Mouse (Mus musculus): Measurements from ENCODE around the gene Ano2. TPM values are rescaled to one million over a fixed set of nuclear protein-coding genes. Genes with fewer than 3 reads are reported as not detected.

The Ano2 gene
- polyA plus RNA-seq, 1 experiment from 2014 or later: 0.35 TPM

- H3K4me1 ChIP-seq (ENCODE audit: control insufficient read depth, insufficient read depth, low read length): no peaks in the 10 kb centered on the region
- no peak overlapping the region for H3K4me3 ChIP-seq (ENCODE audit: low read depth, low read length)
- H3K9me3 ChIP-seq (ENCODE audit: control insufficient read depth, low read length): no peaks in the 10 kb centered on the region
- no peaks in the 10 kb centered on the region for H3K27me3 ChIP-seq (ENCODE audit: control insufficient read depth, insufficient read depth, low read length)
- DNase-seq (ENCODE audit: low spot score) (no peak), ATAC-seq (ENCODE audit: insufficient number of reproducible peaks, low FRiP score, low TSS enrichment, low read depth) (no peak)
- H3K9ac ChIP-seq (ENCODE audit: low read length): no peak overlapping the region
- no peaks in the 10 kb centered on the region for H3K36me3 ChIP-seq (ENCODE audit: control insufficient read depth, insufficient read depth, low read length)
- no peak overlapping the region for H3K4me2 ChIP-seq (ENCODE audit: low read depth, severe bottlenecking)
- H3K27ac ChIP-seq (replicated peaks; ENCODE audit: low read depth, low read length): no peak overlapping the region
- 88% methylated on average over 5 of the region's 5 CpGs for WGBS
These were observed 362.9 kb downstream of the Ano2 start for GRCm38 (mm10) chr6:126053136-126053535.

- ATAC-seq (ENCODE audit: insufficient number of reproducible peaks, low FRiP score, low TSS enrichment, low read depth): no peak
- no peak overlapping the region for H3K4me2 ChIP-seq (ENCODE audit: low read depth, severe bottlenecking)
These were observed 367.5 kb downstream of the Ano2 start for GRCm38 (mm10) chr6:126057706-126058105.

GRCm38 (mm10) chr6:126080531-126080930 lies 390.3 kb downstream of the Ano2 start:
- WGBS: 88% methylated on average over 3 of the region's 3 CpGs
- no peak overlapping the region for H3K9ac ChIP-seq (ENCODE audit: low read length)
- ATAC-seq (ENCODE audit: insufficient number of reproducible peaks, low FRiP score, low TSS enrichment, low read depth) (no peak), DNase-seq (ENCODE audit: low spot score) (no peak)
- no peak overlapping the region for H3K4me2 ChIP-seq (ENCODE audit: low read depth, severe bottlenecking)
- no peaks in the 10 kb centered on the region for H3K36me3 ChIP-seq (ENCODE audit: control insufficient read depth, insufficient read depth, low read length)
- H3K27me3 ChIP-seq (ENCODE audit: control insufficient read depth, insufficient read depth, low read length): no peaks in the 10 kb centered on the region
- no peaks in the 10 kb centered on the region for H3K9me3 ChIP-seq (ENCODE audit: control insufficient read depth, low read length)
- no peak overlapping the region for H3K4me3 ChIP-seq (ENCODE audit: low read depth, low read length)
- H3K4me1 ChIP-seq (ENCODE audit: control insufficient read depth, insufficient read depth, low read length): no peaks in the 10 kb centered on the region; the same call in 1 of the 2 replicates
- no peak overlapping the region for H3K27ac ChIP-seq (replicated peaks; ENCODE audit: low read depth, low read length)

More at GRCm38 (mm10) chr6:126057706-126058105, 367.5 kb downstream of the Ano2 start:
- no peak overlapping the region for H3K4me3 ChIP-seq (ENCODE audit: low read depth, low read length)
- H3K27ac ChIP-seq (replicated peaks; ENCODE audit: low read depth, low read length): no peak overlapping the region
- H3K4me1 ChIP-seq (ENCODE audit: control insufficient read depth, insufficient read depth, low read length): no peaks in the 10 kb centered on the region
- H3K27me3 ChIP-seq (ENCODE audit: control insufficient read depth, insufficient read depth, low read length): no peaks in the 10 kb centered on the region
- H3K9me3 ChIP-seq (ENCODE audit: control insufficient read depth, low read length): no peaks in the 10 kb centered on the region
- no peaks in the 10 kb centered on the region for H3K36me3 ChIP-seq (ENCODE audit: control insufficient read depth, insufficient read depth, low read length)
- DNase-seq (ENCODE audit: low spot score): no peak
- no peak overlapping the region for H3K9ac ChIP-seq (ENCODE audit: low read length)
- 84% methylated on average over 3 of the region's 3 CpGs for WGBS

- no peaks in the 10 kb centered on the region for H3K36me3 ChIP-seq (ENCODE audit: control insufficient read depth, insufficient read depth, low read length)
- H3K4me3 ChIP-seq (ENCODE audit: low read depth, low read length): no peak overlapping the region
- peaks cover 9% of the 10 kb centered on the region; the same call in 1 of the 2 replicates for H3K4me1 ChIP-seq (ENCODE audit: control insufficient read depth, insufficient read depth, low read length)
- H3K4me2 ChIP-seq (ENCODE audit: low read depth, severe bottlenecking): no peak overlapping the region
- DNase-seq (ENCODE audit: low spot score) (peak; percentile 59), ATAC-seq (ENCODE audit: insufficient number of reproducible peaks, low FRiP score, low TSS enrichment, low read depth) (peak; percentile 86)
- H3K9me3 ChIP-seq (ENCODE audit: control insufficient read depth, low read length): no peaks in the 10 kb centered on the region
- WGBS: 48% methylated on average over 3 of the region's 3 CpGs
- no peaks in the 10 kb centered on the region for H3K27me3 ChIP-seq (ENCODE audit: control insufficient read depth, insufficient read depth, low read length)
- H3K9ac ChIP-seq (ENCODE audit: low read length): no peak overlapping the region
- H3K27ac ChIP-seq (replicated peaks; ENCODE audit: low read depth, low read length): no peak overlapping the region
These were observed 396.2 kb downstream of the Ano2 start for GRCm38 (mm10) chr6:126086321-126086950.

GRCm38 (mm10) chr6:126088489-126089265 lies 398.5 kb downstream of the Ano2 start:
- Histone ChIP-seq H3K9me3 (ENCODE audit: control insufficient read depth, low read length) (no peaks in the 10 kb centered on the region), H3K27ac (replicated peaks; ENCODE audit: low read depth, low read length) (no peak overlapping the region), H3K4me2 (ENCODE audit: low read depth, severe bottlenecking) (no peak overlapping the region), H3K4me1 (ENCODE audit: control insufficient read depth, insufficient read depth, low read length) (peaks cover 9% of the 10 kb centered on the region; the same call in 1 of the 2 replicates), H3K27me3 (ENCODE audit: control insufficient read depth, insufficient read depth, low read length) (no peaks in the 10 kb centered on the region), H3K9ac (ENCODE audit: low read length) (no peak overlapping the region), H3K36me3 (ENCODE audit: control insufficient read depth, insufficient read depth, low read length) (no peaks in the 10 kb centered on the region), H3K4me3 (ENCODE audit: low read depth, low read length) (no peak overlapping the region)
- WGBS: 93% methylated on average over 12 of the region's 12 CpGs
- DNase-seq (ENCODE audit: low spot score): no peak
- no peak for ATAC-seq (ENCODE audit: insufficient number of reproducible peaks, low FRiP score, low TSS enrichment, low read depth)

Other genes with a start within 250 kb of the Ano2 start
- gene Cd9, start 195.6 kb upstream of the Ano2 start, polyA plus RNA-seq (2014; fragmentation: Nextera tagmentation; extraction: Ambion mirVana): 40.2 and 42.4 TPM in 2 replicates
- 6.1 and 6.7 TPM in 2 replicates for gene Vwf, start 143.6 kb upstream of the Ano2 start, polyA plus RNA-seq (2014; fragmentation: Nextera tagmentation; extraction: Ambion mirVana)

Data from limb, embryonic 11.5 days (tissue).